8 mouse cellular contexts compared by ENCODE assay signal in genomic region chr6:37096840-37097305, GRCm38 (mm10).
A peak's percentile ranks its signal among the peaks of the same experiment; 100 is the strongest.
DNase-seq lines count a peak whose midpoint lies in the region; ATAC-seq and TF ChIP-seq lines count a peak whose summit lies in the region.

No protein-coding gene starts in this region.

- no peaks in the 10 kb centered on the region for H3K27me3 ChIP-seq in lung, embryonic 14.5 days (ENCODE audit: insufficient read depth, low read length)
- H3K27me3 ChIP-seq in kidney, postnatal 0 days (ENCODE audit: insufficient read depth, low read length): no peaks in the 10 kb centered on the region

- H3K9me3 ChIP-seq in lung, embryonic 14.5 days (ENCODE audit: low read depth, low read length): no peaks in the 10 kb centered on the region
- no peaks in the 10 kb centered on the region for H3K9me3 ChIP-seq in kidney, postnatal 0 days (replicated peaks; ENCODE audit: low read length)

- 0 out of 2 replicates have a peak, but pooled peaks cover 4% of the 10 kb centered on the region for H3K4me1 ChIP-seq in lung, embryonic 14.5 days (ENCODE audit: insufficient read depth)
- no peaks in the 10 kb centered on the region; the same call in 1 of the 2 replicates for H3K4me1 ChIP-seq in kidney, postnatal 0 days (replicated peaks; ENCODE audit: insufficient read depth, low read length)

- H3K9ac ChIP-seq in lung, embryonic 14.5 days: 0 out of 2 replicates have a peak overlapping the region, but pooled peaks have one; percentile 9
- H3K9ac ChIP-seq in kidney, postnatal 0 days (ENCODE audit: low read depth, low read length): no peak overlapping the region

- DNase-seq in lung, embryonic 14.5 days: peak; percentile 50
- DNase-seq in lung, postnatal 10 days: no peak
- DNase-seq in heart, postnatal 10 days: peak; percentile 12
- no peak for DNase-seq in kidney, postnatal 0 days (ENCODE audit: low spot score)
- DNase-seq in right cerebral cortex, postnatal 10 days (ENCODE audit: low spot score in 2 of 2): peak; percentile 51 to 60
- DNase-seq in cerebellum, adult 11 months: no peak
- no peak for DNase-seq in adrenal gland, adult (ENCODE audit: inconsistent age in 2 of 2, low spot score in 1 of 2)
- no peak for DNase-seq in gastrocnemius, adult 8-10 months (ENCODE audit: low spot score in 2 of 2)

- ATAC-seq in lung, embryonic 14.5 days (ENCODE audit: insufficient read depth): peak; percentile 62; the same call in 1 of the 2 replicates
- ATAC-seq in kidney, postnatal 0 days (replicated peaks; ENCODE audit: low FRiP score, low read depth): no peak; the same call in 1 of the 2 replicates

- H3K4me2 ChIP-seq in lung, embryonic 14.5 days: peak overlapping the region; percentile 55
- H3K4me2 ChIP-seq in kidney, postnatal 0 days (ENCODE audit: low read length): peak overlapping the region; percentile 40; the same call in 1 of the 2 replicates

- no peaks in the 10 kb centered on the region for H3K36me3 ChIP-seq in lung, embryonic 14.5 days (ENCODE audit: insufficient read depth)
- H3K36me3 ChIP-seq in kidney, postnatal 0 days (ENCODE audit: insufficient read depth, low read length): no peaks in the 10 kb centered on the region

- H3K27ac ChIP-seq in lung, embryonic 14.5 days (ENCODE audit: low read depth): peak overlapping the region; percentile 63
- H3K27ac ChIP-seq in kidney, postnatal 0 days: no peak overlapping the region

- 13% methylated on average over 12 of the region's 12 CpGs for WGBS in lung, embryonic 14.5 days
- 34% methylated on average over 12 of the region's 12 CpGs for WGBS in kidney, postnatal 0 days

- peak overlapping the region; percentile 10; the same call in 1 of the 2 replicates for H3K4me3 ChIP-seq in lung, embryonic 14.5 days (ENCODE audit: low read depth, low read length)
- no peak overlapping the region for H3K4me3 ChIP-seq in kidney, postnatal 0 days (replicated peaks; ENCODE audit: low read depth, low read length)

- TF ChIP-seq CTCF in lung, embryonic 14.5 days (IDR thresholded peaks at IDR 0.05; ENCODE audit: low read depth): no peak
- no peak for TF ChIP-seq CTCF in kidney, postnatal 0 days (IDR thresholded peaks at IDR 0.05; ENCODE audit: low read depth)

- intact Hi-C loops in heart, postnatal 10 days (cut with DNase I): loop anchor here (1.0 kb wide), 3 partner anchors 43 to 351 kb away; no protein-coding TSS in a partner anchor

Comparison
In these comparisons a context has a peak if more than half of its experiments do, and no peak if none do; other contexts are left out.
1. DNase-seq: peak in lung, embryonic 14.5 days (single experiment), heart, postnatal 10 days (2 of 2) and right cerebral cortex, postnatal 10 days (2 of 2); none in lung, postnatal 10 days (single experiment), kidney, postnatal 0 days (single experiment), cerebellum, adult 11 months (single experiment), adrenal gland, adult (0 of 2) and gastrocnemius, adult 8-10 months (0 of 2).